In the genomic region with DNA sequence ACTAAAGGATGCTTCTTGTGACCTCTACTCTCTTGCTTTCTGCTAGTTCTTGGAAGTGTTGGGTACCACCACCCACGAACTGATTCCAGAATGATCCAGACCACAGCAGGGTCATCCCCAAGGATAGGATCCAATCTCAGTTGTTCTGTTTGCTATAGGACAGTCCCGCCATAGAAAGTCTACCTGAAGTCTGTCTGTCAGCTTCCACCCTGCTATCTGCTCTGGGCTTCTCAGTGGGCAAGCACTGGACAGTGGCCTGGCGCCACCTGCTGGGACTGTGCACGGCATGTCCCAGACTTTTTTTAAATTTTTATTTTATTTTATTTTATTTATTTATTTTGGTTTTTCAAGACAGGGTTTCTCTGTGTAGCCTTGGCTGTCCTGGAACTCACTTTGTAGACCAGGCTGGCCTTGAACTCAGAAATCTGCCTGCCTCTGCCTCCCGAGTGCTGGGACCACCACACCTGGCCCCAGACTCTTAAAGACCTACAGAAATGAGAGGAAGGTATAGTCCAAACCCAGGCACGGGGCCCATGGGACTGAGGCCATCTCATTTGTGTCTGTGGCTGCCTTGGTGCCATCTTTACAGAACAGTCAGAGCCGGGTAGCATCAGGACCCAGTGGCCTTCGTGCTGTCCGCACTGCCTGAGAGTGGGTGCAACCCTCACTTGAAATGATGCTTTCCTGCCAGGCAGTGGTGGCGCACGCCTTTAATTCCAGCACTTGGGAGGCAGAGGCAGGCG, we compare ENCODE assay signal across 9 mouse cellular contexts. TPM values are rescaled to one million over a fixed set of nuclear protein-coding genes. Genes with fewer than 3 reads are reported as not detected.
DNase-seq lines count a peak whose midpoint lies in the region; ATAC-seq and TF ChIP-seq lines count a peak whose summit lies in the region.
"Had no signal": no experiment of that assay in that cellular context is flagged by ENCODE, and none has a peak within 500 bp of the region (broad histone marks: within the 10 kb centered on the region; RNA-seq: fewer than 3 reads in every experiment).

No protein-coding gene starts in this region.

- H3K4me1 ChIP-seq in ES-E14 (ENCODE audit: control insufficient read depth in 2 of 2, insufficient read depth in 2 of 2, low read length in 2 of 2, poor library complexity in 1 of 2), result peaks cover 0 to 15% of the 10 kb centered on the region in 2 experiments; a peak in 2 of 4 replicates
- peaks cover 5 to 22% of the 10 kb centered on the region in 2 experiments for H3K4me1 ChIP-seq in liver, embryonic 14.5 days (replicated peaks; ENCODE audit: control insufficient read depth in 2 of 2, insufficient read depth in 2 of 2, low read length in 1 of 2)
- peaks cover 5% of the 10 kb centered on the region; the same call in 1 of the 2 replicates for H3K4me1 ChIP-seq in spleen, adult 2 months (ENCODE audit: control insufficient read depth, insufficient read depth, insufficient read length)

- peak; percentile 63 for DNase-seq in layer of hippocampus, adult 11-12 months (ENCODE audit: low spot score)
- DNase-seq in layer of hippocampus, adult 9-10 months (ENCODE audit: low spot score), result no peak
- DNase-seq in ES-E14 (ENCODE audit: low read depth, low spot score), result no peak
- DNase-seq in brain, adult 2 months (ENCODE audit: low read depth, low spot score), result peak; percentile 79
- DNase-seq in heart, postnatal 14 days, result peak; percentile 78 to 82
- no peak for DNase-seq in liver, embryonic 14.5 days (ENCODE audit: low read depth in 3 of 3, low spot score in 3 of 3)
- DNase-seq in spleen, adult 2 months (ENCODE audit: low read depth in 1 of 2, low spot score in 2 of 2), result peak; percentile 5 to 45
- DNase-seq in ovary, postnatal 10 days (ENCODE audit: low spot score), result no peak

- TF ChIP-seq CTCF in liver, embryonic 14.5 days (IDR thresholded peaks at IDR 0.05; ENCODE audit: low read depth), result peak; percentile 86
- TF ChIP-seq CTCF in spleen, adult 2 months (IDR thresholded peaks at IDR 0.05; ENCODE audit: extremely low read depth, insufficient read depth, insufficient read length, insufficient replicate concordance), result peak; percentile 71

- intact Hi-C loops in heart, postnatal 14 days (cut with DNase I), result loop anchor here (1.0 to 5.0 kb wide), 3 partner anchors 87 to 305 kb away; no protein-coding TSS in a partner anchor

- H3K9me3 ChIP-seq in ES-E14 (ENCODE audit: control insufficient read depth, insufficient read depth, low read depth, low read length), result no peaks in the 10 kb centered on the region
- no peaks in the 10 kb centered on the region for H3K9me3 ChIP-seq in liver, embryonic 14.5 days (ENCODE audit: control insufficient read depth, low read length)
- H3K9me3 ChIP-seq: embryonic facial prominence, embryonic 13.5 days had no signal

- no peak overlapping the region for H3K4me3 ChIP-seq in ES-E14 (ENCODE audit: insufficient read depth in 1 of 2, low read depth in 1 of 2, low read length in 2 of 2, poor library complexity in 1 of 2, severe bottlenecking in 1 of 2)
- H3K4me3 ChIP-seq in liver, embryonic 14.5 days (ENCODE audit: insufficient read depth in 1 of 2, low read depth in 2 of 2, low read length in 2 of 2), result no peak overlapping the region
- no peak overlapping the region for H3K4me3 ChIP-seq in spleen, adult 2 months (ENCODE audit: extremely low read depth, insufficient read depth, insufficient read length)
- H3K4me3 ChIP-seq: embryonic facial prominence, embryonic 13.5 days had no signal

- no peak overlapping the region for H3K4me2 ChIP-seq in liver, embryonic 14.5 days (ENCODE audit: low read depth)

- WGBS in liver, embryonic 14.5 days (ENCODE audit: insufficient replicate concordance), result 58% methylated on average over 12 of the region's 12 CpGs
- WGBS in spleen, adult 2 months, result 72% methylated on average over 12 of the region's 12 CpGs

- in situ Hi-C loops in ES-E14 (cut with MboI; ENCODE audit: low sequenced_read_pairs in 2 of 2, unreplicated experiment in 2 of 2), result loop anchor here in 1 of 2 experiments (10.0 kb wide), 1 partner anchor 117 kb away; the partner anchor contains the start of gene Ubac1

- no peak for TF ChIP-seq POLR2A in spleen, adult 2 months (IDR thresholded peaks at IDR 0.05; ENCODE audit: low read depth, low read length)

- no peak overlapping the region for H3K9ac ChIP-seq in ES-E14 (ENCODE audit: insufficient read depth, low read depth, low read length, poor library complexity, severe bottlenecking)
- H3K9ac ChIP-seq in liver, embryonic 14.5 days (replicated peaks), result no peak overlapping the region
- H3K9ac ChIP-seq: embryonic facial prominence, embryonic 13.5 days had no signal

- H3K27ac ChIP-seq in ES-E14 (ENCODE audit: insufficient read depth, low read depth, low read length, poor library complexity, severe bottlenecking), result no peak overlapping the region
- H3K27ac ChIP-seq in liver, embryonic 14.5 days, result no peak overlapping the region
- H3K27ac ChIP-seq in spleen, adult 2 months (ENCODE audit: insufficient read depth, low read length), result no peak overlapping the region
- H3K27ac ChIP-seq: embryonic facial prominence, embryonic 13.5 days had no signal

- TF ChIP-seq EP300 in liver, embryonic 14.5 days (IDR thresholded peaks at IDR 0.05; ENCODE audit: low read depth), result no peak

- ATAC-seq in liver, embryonic 14.5 days (ENCODE audit: insufficient read depth), result no peak

- H3K27me3 ChIP-seq in liver, embryonic 14.5 days (ENCODE audit: control insufficient read depth, insufficient read depth, low read length), result no peaks in the 10 kb centered on the region
- H3K27me3 ChIP-seq in spleen, adult 2 months (ENCODE audit: control insufficient read depth, insufficient read depth, low read length), result no peaks in the 10 kb centered on the region
- H3K27me3 ChIP-seq: embryonic facial prominence, embryonic 13.5 days had no signal

- H3K36me3 ChIP-seq in ES-E14 (ENCODE audit: control insufficient read depth, insufficient read depth, low read length, poor library complexity, severe bottlenecking), result no peaks in the 10 kb centered on the region; the same call in 1 of the 2 replicates
- H3K36me3 ChIP-seq in liver, embryonic 14.5 days (replicated peaks; ENCODE audit: control insufficient read depth, insufficient read depth, low read depth), result peaks cover 6% of the 10 kb centered on the region; the same call in 1 of the 2 replicates
- 0 out of 2 replicates have a peak, but pooled peaks cover 2% of the 10 kb centered on the region for H3K36me3 ChIP-seq in spleen, adult 2 months (ENCODE audit: control insufficient read depth, insufficient read depth, low read length)

TF ChIP-seq in ES-E14, 5 proteins besides CTCF, POLR2A, EP300 and RAD21:
- TF ChIP-seq MAFK (IDR thresholded peaks at IDR 0.05; ENCODE audit: insufficient read depth, low read depth, low read length), result no peak
- TF ChIP-seq ZC3H11A (IDR thresholded peaks at IDR 0.05; ENCODE audit: borderline replicate concordance, low read depth, low read length), result 0 out of 2 replicates have a peak, but pooled peaks have one; percentile 60
- peak; percentile 65; the same call in 1 of the 2 replicates for TF ChIP-seq ZNF384 (IDR thresholded peaks at IDR 0.05; ENCODE audit: low read depth, low read length)

RNA-seq across cellular contexts. Expression of gene Nacc2, which starts 19.0 kb away (rescaled TPM):
- total RNA-seq in ES-E14 (2012; rRNA removed), result 4.8 and 6.0 TPM in 2 replicates
- total RNA-seq in heart, postnatal 14 days (2021), result 10 to 100 TPM; 16.3 to 19.1 TPM
- polyA plus RNA-seq in liver, embryonic 14.5 days (2012; rRNA removed), result 1.4 TPM in 2 replicates
- polyA plus RNA-seq in liver, embryonic 14.5 days (2014; fragmentation: Nextera tagmentation; extraction: Ambion mirVana), result 2.4 and 3.1 TPM in 2 replicates
- polyA plus RNA-seq in spleen, adult 2 months (2012; rRNA removed), result 10.7 and 16.8 TPM in 2 replicates

Comparison
In these comparisons a context has a peak if more than half of its experiments do, and no peak if none do; other contexts are left out.
1. DNase-seq: peak in layer of hippocampus, adult 11-12 months (single experiment), brain, adult 2 months (single experiment), heart, postnatal 14 days (2 of 2) and spleen, adult 2 months (2 of 2); none in layer of hippocampus, adult 9-10 months (single experiment), ES-E14 (single experiment), liver, embryonic 14.5 days (0 of 3) and ovary, postnatal 10 days (single experiment).